Mouse (Mus musculus): Measurements from ENCODE around the gene Foxg1.

The Foxg1 gene

DNA sequence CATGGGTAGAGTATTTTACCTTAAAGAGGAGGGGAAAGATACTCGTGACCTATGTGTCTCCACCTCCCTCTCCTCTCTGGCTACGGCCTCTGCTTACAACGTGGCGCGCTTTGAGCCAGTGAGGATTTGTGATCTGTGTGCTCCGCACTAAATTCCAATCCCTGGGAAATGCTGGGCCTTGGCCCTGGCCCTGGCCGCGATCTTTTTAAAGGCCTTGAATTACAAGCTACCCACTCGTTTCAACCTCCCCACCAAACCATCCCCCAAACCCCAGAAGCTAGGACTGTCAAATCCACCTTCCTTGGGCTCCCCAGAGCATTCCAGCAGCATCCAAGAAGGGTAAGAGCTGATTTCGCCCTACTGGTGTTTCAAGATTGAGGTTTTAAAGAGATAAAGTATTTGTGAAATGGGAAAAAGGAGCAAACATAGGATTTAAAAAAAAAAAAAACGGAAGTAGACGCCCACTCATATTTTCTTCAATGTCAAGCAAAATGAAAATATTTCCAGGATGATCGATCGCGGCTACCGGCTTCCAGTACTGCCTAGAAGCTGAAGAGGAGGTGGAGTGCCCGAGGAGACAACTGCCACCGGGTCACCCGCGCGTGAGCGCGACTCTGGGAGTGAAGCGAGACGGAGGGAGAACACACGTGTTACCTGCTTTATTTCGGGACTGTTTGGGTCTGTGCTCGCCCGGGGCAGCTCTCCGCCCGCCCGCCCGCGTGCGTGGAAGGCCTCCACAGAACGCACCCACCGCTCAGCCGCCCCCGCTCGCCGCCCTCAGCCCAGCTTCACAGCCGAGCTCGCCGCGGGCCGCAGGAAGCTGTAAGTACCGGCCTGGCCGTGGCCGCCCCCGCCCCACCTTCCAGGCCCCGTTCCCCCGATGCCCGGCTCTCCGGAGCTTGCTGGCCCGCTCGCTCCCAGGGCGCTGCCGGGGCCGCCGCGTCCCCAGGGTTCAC lies at the start of gene Foxg1:
Gene Foxg1 (plus strand): TSS at position 96 of the 956 bp plus-strand sequence.
- DNase-seq (ENCODE audit: low read depth, low spot score) = no peak

DNA sequence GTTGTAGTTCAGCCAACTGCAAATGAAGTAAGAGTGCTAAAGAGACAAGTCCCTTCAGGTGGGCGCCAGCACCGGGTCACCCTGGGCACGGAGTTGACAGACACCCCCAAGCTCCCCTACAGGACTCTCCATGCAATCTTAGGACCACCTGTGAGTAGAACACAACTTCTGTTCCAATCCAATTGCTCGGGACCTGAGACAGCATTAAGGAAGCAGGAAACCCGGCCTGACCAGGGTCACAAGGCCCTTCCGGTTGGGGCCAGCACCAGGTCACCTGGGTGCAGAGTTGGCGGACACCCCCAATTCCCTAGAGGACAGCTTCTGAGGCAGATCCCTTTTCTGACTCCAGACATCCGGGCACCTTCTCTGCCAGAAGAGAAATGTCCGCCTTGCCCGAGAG lies 32.8 kb upstream of the Foxg1 start:
- DNase-seq (ENCODE audit: low read depth, low spot score) = no peak

GRCm38 (mm10) chr12:49368931-49369330 lies 13.5 kb upstream of the Foxg1 start:
- DNase-seq (ENCODE audit: low read depth, low spot score) = no peak

DNA sequence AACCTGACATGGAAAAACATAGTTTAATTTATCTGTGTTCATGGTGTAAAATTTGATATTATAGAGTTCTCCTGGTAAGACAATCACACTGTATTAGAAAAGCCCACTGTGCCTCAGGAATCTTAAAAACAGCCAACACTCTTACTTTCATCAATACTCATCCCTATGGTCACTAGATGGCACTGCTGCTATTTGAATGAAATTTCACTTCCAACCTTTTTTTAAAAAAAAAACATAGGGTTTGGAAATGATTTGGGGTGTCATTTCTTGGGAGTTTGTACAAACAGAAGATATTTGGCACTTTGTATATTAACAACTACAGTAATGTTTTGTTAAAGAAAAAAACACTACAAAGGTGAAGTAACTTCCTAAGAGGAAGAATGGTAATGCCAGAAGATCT lies 10.3 kb upstream of the Foxg1 start:
- no peak for DNase-seq (ENCODE audit: low read depth, low spot score)

GRCm38 (mm10) chr12:49373176-49373575 lies 9.3 kb upstream of the Foxg1 start:
- DNase-seq (ENCODE audit: low read depth, low spot score) = no peak

GRCm38 (mm10) chr12:49373821-49374605 lies 8.4 kb upstream of the Foxg1 start:
- DNase-seq (ENCODE audit: low read depth, low spot score) = no peak

DNA sequence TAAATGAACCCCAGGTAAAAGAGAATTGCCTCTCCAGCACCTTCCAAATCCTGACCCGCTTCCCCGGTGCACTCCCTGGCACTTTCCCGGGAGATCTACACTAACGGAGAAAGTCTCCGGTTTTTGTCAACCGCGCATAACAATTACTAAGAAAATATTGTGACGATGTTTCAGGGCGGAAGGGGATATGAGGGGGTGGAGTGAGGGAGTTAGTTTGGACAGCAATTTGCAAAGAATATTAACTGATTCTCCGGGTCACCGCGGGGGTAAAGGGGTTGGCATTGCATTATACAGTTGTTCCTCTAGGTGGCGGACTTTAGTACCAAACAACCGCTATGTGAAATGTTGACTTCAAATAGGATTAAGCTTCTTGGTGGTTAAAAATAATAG lies 7.9 kb upstream of the Foxg1 start:
- DNase-seq (ENCODE audit: low read depth, low spot score) = no peak

GRCm38 (mm10) chr12:49375427-49376317 lies 6.8 kb upstream of the Foxg1 start:
- DNase-seq (ENCODE audit: low read depth, low spot score) = no peak

GRCm38 (mm10) chr12:49376318-49376992 lies 6.0 kb upstream of the Foxg1 start:
- DNase-seq (ENCODE audit: low read depth, low spot score) = no peak

DNA sequence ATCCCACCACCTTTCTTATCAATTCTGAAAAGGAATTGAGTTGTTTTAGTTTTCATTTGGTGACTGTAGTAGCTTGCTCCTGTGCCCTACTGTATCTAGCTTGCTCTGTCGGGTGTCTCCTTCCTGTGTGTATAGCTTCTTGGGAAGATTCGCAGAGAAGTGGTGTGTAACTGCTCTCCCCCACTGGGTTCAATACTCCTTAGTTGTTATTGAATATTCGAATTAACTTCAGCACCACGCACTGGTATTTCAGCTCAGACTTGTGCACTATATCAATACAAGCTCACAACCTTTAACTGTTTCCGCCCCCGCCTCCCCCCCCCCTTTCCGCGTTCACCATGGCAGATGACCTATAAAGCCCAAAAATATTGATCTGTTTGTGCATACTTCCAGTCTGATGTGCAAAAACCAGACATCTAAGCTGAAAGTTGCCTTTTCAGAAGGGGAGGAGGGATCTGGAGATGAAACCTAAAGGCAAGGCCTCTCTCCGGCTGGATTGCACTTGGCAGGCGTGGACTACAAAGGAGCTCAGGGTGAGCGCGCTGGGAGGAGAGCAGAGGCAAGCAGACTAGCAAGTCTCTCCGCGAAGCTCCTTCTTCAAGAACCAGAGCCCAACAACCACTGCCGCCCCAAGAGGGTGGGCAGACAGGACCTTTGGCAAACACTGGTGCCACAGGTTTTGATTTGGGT lies 5.0 kb upstream of the Foxg1 start:
- DNase-seq (ENCODE audit: low read depth, low spot score) = no peak

DNA sequence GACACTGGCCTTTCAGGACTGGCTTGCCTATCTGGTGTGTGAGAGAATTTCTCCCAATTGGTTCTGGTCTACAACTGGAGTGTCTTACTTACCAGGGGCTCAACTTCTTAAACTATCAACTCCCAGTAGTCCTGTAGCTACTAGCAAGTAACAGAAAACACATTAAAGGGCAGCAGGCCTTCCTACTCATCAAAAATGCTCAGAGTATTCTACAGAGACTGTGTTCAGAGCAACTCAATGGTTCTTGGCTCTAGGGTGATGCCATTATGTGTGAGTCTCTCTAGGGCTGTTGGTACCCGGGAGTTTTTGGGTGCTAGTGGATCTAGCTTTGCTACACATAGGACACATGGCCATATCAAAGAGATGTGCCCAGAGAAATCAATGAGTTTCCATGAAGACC lies 3.5 kb upstream of the Foxg1 start:
- DNase-seq (ENCODE audit: low read depth, low spot score) = no peak

GRCm38 (mm10) chr12:49379446-49379845 lies 3.0 kb upstream of the Foxg1 start:
- DNase-seq (ENCODE audit: low read depth, low spot score) = no peak

- no peak for DNase-seq (ENCODE audit: low read depth, low spot score)
Measured at GRCm38 (mm10) chr12:49380442-49380841, 2.0 kb upstream of the Foxg1 start.

DNA sequence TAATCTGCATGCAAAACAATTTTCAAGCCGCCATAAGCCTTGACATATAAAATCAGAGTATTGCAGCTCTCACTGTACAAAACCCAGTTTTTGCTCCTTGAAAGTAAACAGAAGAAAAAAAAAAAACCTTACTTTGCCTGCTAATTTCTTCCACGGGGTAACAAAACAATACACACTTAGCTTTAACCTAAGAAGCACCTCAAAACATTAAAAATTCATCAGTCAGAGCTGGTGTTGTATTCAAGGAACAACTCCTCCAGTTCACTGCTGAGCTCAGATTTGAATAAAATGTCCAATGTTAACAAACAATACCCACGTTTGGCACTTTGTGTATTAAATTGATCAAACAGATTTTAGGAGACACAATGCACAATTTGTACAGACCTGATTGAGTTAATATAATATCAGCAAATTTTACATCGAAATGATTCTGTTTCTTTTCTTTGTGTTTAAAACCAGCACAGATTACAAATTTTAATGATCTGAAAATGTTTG lies 1.4 kb upstream of the Foxg1 start:
- DNase-seq (ENCODE audit: low read depth, low spot score) = no peak

DNA sequence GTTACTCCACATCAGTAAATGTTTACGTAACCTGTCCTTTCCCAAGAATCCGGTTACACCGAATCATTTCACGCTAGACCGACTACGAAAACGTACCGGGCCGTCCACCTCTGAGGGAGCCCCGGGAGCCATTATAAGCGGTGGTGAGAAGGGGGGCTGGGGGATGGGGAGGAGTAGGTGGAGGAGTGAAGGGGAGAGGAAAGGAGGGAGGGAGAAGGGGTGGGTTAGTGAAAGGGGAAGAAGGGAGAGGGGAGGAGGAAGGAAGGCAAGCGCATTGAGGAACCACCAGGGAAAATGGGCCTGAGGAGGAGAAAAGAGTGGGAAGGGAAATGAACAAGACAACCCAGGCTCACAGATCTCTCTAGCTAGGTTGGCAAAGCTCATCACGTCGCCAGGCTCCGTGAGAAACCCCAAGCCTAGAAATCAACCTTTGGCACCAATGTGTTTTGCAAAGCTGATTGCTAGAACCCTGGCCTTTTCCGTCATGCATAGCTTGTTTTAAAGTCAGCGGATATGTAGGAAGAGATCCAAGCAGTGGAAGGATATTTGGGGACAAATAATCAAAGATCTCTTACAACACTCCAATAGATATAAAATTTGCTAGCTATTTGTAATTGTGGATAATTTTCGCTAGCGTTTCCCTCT lies 617 bp upstream of the Foxg1 start:
- no peak for DNase-seq (ENCODE audit: low read depth, low spot score)

GRCm38 (mm10) chr12:49383521-49384133 lies 1.2 kb downstream of the Foxg1 start:
- DNase-seq (ENCODE audit: low read depth, low spot score) = no peak

DNA sequence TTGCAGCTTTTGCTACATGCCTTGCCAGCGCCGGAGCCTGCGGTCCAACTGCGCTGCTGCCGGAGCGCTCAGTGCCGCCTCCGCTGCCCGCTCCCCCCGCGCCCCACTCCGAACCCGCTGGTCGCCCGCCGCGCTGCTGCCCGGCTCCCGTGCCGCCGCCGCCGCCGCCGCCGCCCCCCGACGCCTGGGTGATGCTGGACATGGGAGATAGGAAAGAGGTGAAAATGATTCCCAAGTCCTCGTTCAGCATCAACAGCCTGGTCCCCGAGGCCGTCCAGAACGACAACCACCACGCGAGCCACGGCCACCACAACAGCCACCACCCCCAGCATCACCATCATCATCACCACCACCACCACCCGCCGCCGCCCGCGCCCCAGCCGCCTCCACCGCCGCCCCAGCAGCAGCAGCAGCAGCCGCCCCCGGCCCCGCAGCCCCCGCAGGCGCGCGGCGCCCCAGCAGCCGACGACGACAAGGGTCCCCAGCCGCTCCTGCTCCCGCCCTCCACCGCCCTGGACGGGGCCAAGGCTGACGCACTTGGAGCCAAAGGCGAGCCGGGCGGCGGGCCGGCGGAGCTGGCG lies 1.9 kb downstream of the Foxg1 start:
- no peak for DNase-seq (ENCODE audit: low read depth, low spot score)

- no peak for DNase-seq (ENCODE audit: low read depth, low spot score)
Measured at GRCm38 (mm10) chr12:49384876-49385630, 2.6 kb downstream of the Foxg1 start, which contains the start of gene Gm43517. TSS of gene Gm43517 (plus strand) at chr12:49385174.

Data from c-Kit-negative CD71-positive TER-119-positive erythroid progenitor cells, embryonic 14.5 days (primary cell).